Mouse (Mus musculus): ENCODE measurements around the gene Plekhg1.

Plekhg1 gene

GRCm38 (mm10) chr10:3949306-3949705, 209.1 kb downstream of the Plekhg1 start:
- DNase-seq (ENCODE audit: low spot score in 2 of 2) = no peak

GRCm38 (mm10) chr10:3956471-3956870, 216.3 kb downstream of the Plekhg1 start:
- DNase-seq (ENCODE audit: low spot score in 2 of 2) = no peak

- no peak for DNase-seq (ENCODE audit: low spot score in 2 of 2)
Measured at GRCm38 (mm10) chr10:3958591-3958990, 218.4 kb downstream of the Plekhg1 start.

- DNase-seq (ENCODE audit: low spot score in 2 of 2) = no peak
Measured at GRCm38 (mm10) chr10:3969026-3969425, 228.9 kb downstream of the Plekhg1 start.

- no peak for DNase-seq (ENCODE audit: low spot score in 2 of 2)
Measured at GRCm38 (mm10) chr10:3972237-3972636, 232.1 kb downstream of the Plekhg1 start.

- peak; percentile 89 to 94 for DNase-seq (ENCODE audit: low spot score in 2 of 2)
Measured at GRCm38 (mm10) chr10:3972981-3973588, 232.9 kb downstream of the Plekhg1 start, which contains the start of gene Mthfd1l. Gene Mthfd1l, plus strand, starts transcription at chr10:3973118.

GRCm38 (mm10) chr10:3973589-3974070, 233.5 kb downstream of the Plekhg1 start:
- DNase-seq (ENCODE audit: low spot score in 2 of 2) = peak; percentile 88 to 93

- no peak for DNase-seq (ENCODE audit: low spot score in 2 of 2)
Measured at GRCm38 (mm10) chr10:3974380-3974779, 234.2 kb downstream of the Plekhg1 start.

GRCm38 (mm10) chr10:3975898-3976622, 235.9 kb downstream of the Plekhg1 start:
- no peak for DNase-seq (ENCODE audit: low spot score in 2 of 2)

- no peak for DNase-seq (ENCODE audit: low spot score in 2 of 2)
Measured at GRCm38 (mm10) chr10:3976623-3977010, 236.5 kb downstream of the Plekhg1 start.

- no peak for DNase-seq (ENCODE audit: low spot score in 2 of 2)
Measured at GRCm38 (mm10) chr10:3978326-3978725, 238.2 kb downstream of the Plekhg1 start.

GRCm38 (mm10) chr10:3978792-3979488, 238.8 kb downstream of the Plekhg1 start:
- DNase-seq (ENCODE audit: low spot score in 2 of 2) = peak in 1 of 2 experiments; percentile 47

GRCm38 (mm10) chr10:3980231-3980630, 240.1 kb downstream of the Plekhg1 start:
- DNase-seq (ENCODE audit: low spot score in 2 of 2) = no peak

GRCm38 (mm10) chr10:3990295-3990883, 250.2 kb downstream of the Plekhg1 start:
- DNase-seq (ENCODE audit: low spot score in 2 of 2) = no peak

- DNase-seq (ENCODE audit: low spot score in 2 of 2) = peak in 1 of 2 experiments; percentile 41
Measured at GRCm38 (mm10) chr10:3993365-3994102, 253.4 kb downstream of the Plekhg1 start.

GRCm38 (mm10) chr10:3995277-3995676, 255.1 kb downstream of the Plekhg1 start:
- DNase-seq (ENCODE audit: low spot score in 2 of 2) = peak in 1 of 2 experiments; percentile 41

- peak; percentile 64 to 77 for DNase-seq (ENCODE audit: low spot score in 2 of 2)
Measured at GRCm38 (mm10) chr10:3996170-3996876, 256.2 kb downstream of the Plekhg1 start.

GRCm38 (mm10) chr10:3997851-3998426, 257.8 kb downstream of the Plekhg1 start:
- DNase-seq (ENCODE audit: low spot score in 2 of 2) = no peak

GRCm38 (mm10) chr10:4002711-4003110, 262.5 kb downstream of the Plekhg1 start:
- DNase-seq (ENCODE audit: low spot score in 2 of 2) = no peak

GRCm38 (mm10) chr10:4005191-4005590, 265.0 kb downstream of the Plekhg1 start:
- no peak for DNase-seq (ENCODE audit: low spot score in 2 of 2)
